Comparison of ENCODE assay signal across 9 mouse cellular contexts in the genomic region with DNA sequence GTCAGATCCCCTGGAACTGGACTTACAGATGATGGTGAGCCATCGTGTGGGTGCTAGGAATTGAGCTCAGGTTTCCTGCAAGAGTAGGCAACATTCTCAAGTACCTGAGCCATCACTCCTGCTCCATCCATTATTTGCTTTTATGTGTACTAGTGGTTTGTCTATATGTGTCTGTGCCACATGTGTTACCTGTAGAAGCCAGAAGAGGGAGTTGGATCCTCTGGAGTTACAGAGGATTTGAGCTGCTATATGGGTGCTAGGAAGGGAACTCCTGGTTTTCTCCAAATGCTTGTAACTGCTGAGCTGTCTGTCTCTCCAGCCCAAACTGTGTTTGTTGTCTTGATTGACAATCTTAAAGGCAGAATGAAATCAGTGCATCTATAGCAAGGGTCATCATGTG. TPM values are rescaled to one million over a fixed set of nuclear protein-coding genes. Genes with fewer than 3 reads are reported as not detected.
DNase-seq lines count a peak whose midpoint lies in the region.
"Had no signal": no experiment of that assay in that cellular context is flagged by ENCODE, and none has a peak within 500 bp of the region (broad histone marks: within the 10 kb centered on the region; RNA-seq: fewer than 3 reads in every experiment).

No protein-coding gene starts in this region.

- DNase-seq in adrenal gland, postnatal 10 days, result peak; percentile 18
- DNase-seq in adrenal gland, postnatal 25 days, result no peak
- DNase-seq in left cerebral cortex, postnatal 14 days (ENCODE audit: low spot score in 2 of 2), result peak; percentile 8 to 41
- DNase-seq in left cerebral cortex, postnatal 36 days (ENCODE audit: low spot score in 2 of 2), result no peak
- DNase-seq in ZHBTc4 (ENCODE audit: low read depth, low spot score), result peak; percentile 64
- DNase-seq in mesoderm, embryonic 11.5 days (ENCODE audit: low read depth, low spot score), result peak; percentile 18
- no peak for DNase-seq in spleen, postnatal 4 days (ENCODE audit: low spot score in 2 of 2)
- no peak for DNase-seq in right cerebral cortex, postnatal 10 days (ENCODE audit: low spot score in 2 of 2)
- DNase-seq: left cerebral cortex, postnatal 4 days had no signal

- intact Hi-C loops in left cerebral cortex, postnatal 14 days (cut with DNase I), result no loop called here
- intact Hi-C loops in left cerebral cortex, postnatal 36 days (cut with DNase I), result no loop called here

RNA-seq across cellular contexts. Expression of gene Ubn1, which starts 8.3 kb away (rescaled TPM):
- total RNA-seq in adrenal gland, postnatal 10 days (2021), result 10 to 100 TPM; 33.8 to 37.1 TPM
- 43.6 and 46.7 TPM in 2 replicates for total RNA-seq in adrenal gland, postnatal 25 days (2021)
- total RNA-seq in left cerebral cortex, postnatal 14 days (2021), result 10 to 100 TPM; 41.9 to 42.1 TPM
- 10 to 100 TPM; 39.4 to 49.6 TPM for total RNA-seq in left cerebral cortex, postnatal 36 days (2021)

RNA-seq across cellular contexts. Expression of gene Glyr1, which starts 8.5 kb away (rescaled TPM):
- total RNA-seq in adrenal gland, postnatal 10 days (2021), result 10 to 100 TPM; 80.1 to 82.7 TPM
- total RNA-seq in adrenal gland, postnatal 25 days (2021), result 106 and 107 TPM in 2 replicates
- total RNA-seq in left cerebral cortex, postnatal 14 days (2021), result 100 to 1,000 TPM; 141 to 156 TPM
- total RNA-seq in left cerebral cortex, postnatal 36 days (2021), result 100 to 1,000 TPM; 145 to 150 TPM

RNA-seq across cellular contexts. Expression of gene Rogdi, which starts 44.8 kb away (rescaled TPM):
- total RNA-seq in adrenal gland, postnatal 10 days (2021), result 10 to 100 TPM; 33.0 to 43.7 TPM
- total RNA-seq in adrenal gland, postnatal 25 days (2021), result 19.9 and 23.8 TPM in 2 replicates
- total RNA-seq in left cerebral cortex, postnatal 14 days (2021), result 100 to 1,000 TPM; 202 to 212 TPM
- total RNA-seq in left cerebral cortex, postnatal 36 days (2021), result 100 to 1,000 TPM; 195 to 236 TPM

RNA-seq across cellular contexts. Expression of gene Smim22, which starts 51.0 kb away (rescaled TPM):
- 1 to 10 TPM in 1 of 2 experiments, not detected in 1; 1.4 TPM for total RNA-seq in adrenal gland, postnatal 10 days (2021)
- total RNA-seq in adrenal gland, postnatal 25 days (2021), result not detected in 2 replicates
- not detected for total RNA-seq in left cerebral cortex, postnatal 14 days (2021)
- not detected for total RNA-seq in left cerebral cortex, postnatal 36 days (2021)
- total RNA-seq: left cerebral cortex, postnatal 4 days had no signal

Comparison
In these comparisons a context has a peak if more than half of its experiments do, and no peak if none do; other contexts are left out.
1. DNase-seq: peak in adrenal gland, postnatal 10 days (single experiment), left cerebral cortex, postnatal 14 days (2 of 2), ZHBTc4 (single experiment) and mesoderm, embryonic 11.5 days (single experiment); none in adrenal gland, postnatal 25 days (single experiment), left cerebral cortex, postnatal 36 days (0 of 2), spleen, postnatal 4 days (0 of 2) and right cerebral cortex, postnatal 10 days (0 of 2).